Mouse (Mus musculus): Measurements from ENCODE around the gene Dhrs7c.

DNA sequence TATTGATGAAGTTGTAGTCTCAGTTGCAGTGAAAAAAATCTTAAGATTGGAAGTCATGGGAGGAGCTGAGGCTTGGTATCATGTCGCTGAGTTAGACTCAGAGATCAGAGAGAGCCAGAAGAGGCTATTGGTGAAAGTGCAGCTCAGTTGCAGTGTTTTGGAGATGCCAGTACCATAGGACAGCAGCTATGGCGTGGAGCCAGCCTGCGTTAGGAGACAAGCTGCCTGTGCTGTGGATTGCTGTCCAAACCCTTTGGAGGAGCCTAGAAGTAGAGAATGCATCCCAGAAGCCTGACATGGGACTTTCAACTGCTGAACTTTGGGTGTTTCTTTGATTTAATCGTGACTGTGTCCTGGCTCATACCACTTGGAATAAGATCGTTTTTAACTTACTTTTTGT is 33.8 kb downstream of the Dhrs7c start:
- TF ChIP-seq JUND (IDR thresholded peaks at IDR 0.05; ENCODE audit: low read depth, low read length) (no peak), POLR2A (IDR thresholded peaks at IDR 0.05; ENCODE audit: control insufficient read depth in 1 of 2, insufficient read depth in 1 of 2, low read depth in 1 of 2, low read length in 2 of 2, poor library complexity in 1 of 2) (no peak), RAD21 (IDR thresholded peaks at IDR 0.05; ENCODE audit: low read depth, low read length) (no peak), TCF12 (IDR thresholded peaks at IDR 0.05; ENCODE audit: low read depth, low read length) (no peak), UBTF (IDR thresholded peaks at IDR 0.05; ENCODE audit: borderline replicate concordance, insufficient read depth, low read depth, low read length) (no peak), CTCF (IDR thresholded peaks at IDR 0.05 in 2 of 3, conservative IDR thresholded peaks at IDR 0.05 in 1 of 3; ENCODE audit: control insufficient read depth in 1 of 3, insufficient read depth in 1 of 3, low read depth in 2 of 3, low read length in 3 of 3, poor library complexity in 1 of 3, severe bottlenecking in 1 of 3) (no peak), BHLHE40 (IDR thresholded peaks at IDR 0.05; ENCODE audit: borderline replicate concordance, low read depth, low read length) (no peak), TBP (IDR thresholded peaks at IDR 0.05; ENCODE audit: low read depth, low read length) (no peak), GABPA (IDR thresholded peaks at IDR 0.05; ENCODE audit: low read depth, low read length) (no peak), TAL1 (IDR thresholded peaks at IDR 0.05; ENCODE audit: low read length) (no peak), MEF2A (IDR thresholded peaks at IDR 0.05; ENCODE audit: extremely low read depth, insufficient replicate concordance, low read depth, low read length, poor library complexity, severe bottlenecking) (no peak), USF1 (IDR thresholded peaks at IDR 0.05; ENCODE audit: low read depth, low read length) (no peak)

All from MEL (cell line).